Mouse (Mus musculus) megakaryocyte, embryonic 14.5 days (primary cell): Measurements from ENCODE around the gene Slc43a2.

Experiments used
- FLI1 ChIP-seq: IDR thresholded peaks from 2 replicates; pipeline ENCODE4 v1.6.1; 2012; ENCODE audit warnings: low read length, inconsistent platforms, mixed read lengths
- GATA1 ChIP-seq: IDR thresholded peaks from 3 replicates; pipeline ENCODE4 v1.6.1; 2012; ENCODE audit warnings: mixed read lengths, low read length, inconsistent platforms, borderline replicate concordance

GRCm38 (mm10) chr11:75570375-75571125 is 39.1 kb downstream of the Slc43a2 start:
- TF ChIP-seq GATA1 = no peak
- TF ChIP-seq FLI1 = no peak
